Mouse (Mus musculus) midbrain, postnatal 0 days (tissue): ENCODE results near the gene Lrch1. TPM values are rescaled to one million over a fixed set of nuclear protein-coding genes. Genes with fewer than 3 reads are reported as not detected.
A peak's percentile ranks its signal among the peaks of the same experiment; 100 is the strongest.

Source experiments
- ATAC-seq: fragments of 200-750 bp; cut with Nextera tagmentation; 2 replicates; pipeline ENCODE4 v1.8.0; 2017; ENCODE audit warnings: moderate number of reproducible peaks, mild to moderate bottlenecking, moderate TSS enrichment, moderate library complexity; ENCODE audit not compliant: low FRiP score
- DNase-seq: peaks from one replicate; pipeline ENCODE4 v3.0.0-alpha.2; 2015; ENCODE audit warnings: low spot score
- H3K27ac ChIP-seq: fragments of 300-500 bp; sonication (generic); 2 replicates; pipeline ENCODE4 v1.5.1; 2014; ENCODE audit warnings: low read depth, mild to moderate bottlenecking, low read length, mixed read lengths
- H3K27me3 ChIP-seq: fragments of 300-500 bp; sonication (generic); 2 replicates; pipeline ENCODE4 v1.6.1; 2014; ENCODE audit warnings: low read length, control low read depth, mixed read lengths; ENCODE audit not compliant: insufficient read depth
- H3K36me3 ChIP-seq: fragments of 300-500 bp; sonication (generic); 2 replicates; pipeline ENCODE4 v1.6.1; 2014; ENCODE audit warnings: low read length, control low read depth, mixed read lengths; ENCODE audit not compliant: insufficient read depth
- H3K4me1 ChIP-seq: fragments of 300-500 bp; sonication (generic); 2 replicates; pipeline ENCODE4 v1.6.1; 2014; ENCODE audit warnings: mild to moderate bottlenecking, control low read depth, antibody characterized with exemption, low read length, mixed read lengths; ENCODE audit not compliant: insufficient read depth
- H3K4me2 ChIP-seq: fragments of 300-500 bp; sonication (generic); 2 replicates; pipeline ENCODE4 v1.6.1; 2014; ENCODE audit warnings: low read depth, mild to moderate bottlenecking, low read length, mixed read lengths; ENCODE audit not compliant: poor library complexity, severe bottlenecking
- H3K4me3 ChIP-seq: fragments of 300-500 bp; sonication (generic); 2 replicates; pipeline ENCODE4 v1.5.1; 2014; ENCODE audit warnings: low read depth, mild to moderate bottlenecking, low read length, moderate library complexity
- H3K9ac ChIP-seq: fragments of 300-500 bp; sonication (generic); replicated peaks from 2 replicates; pipeline ENCODE4 v1.6.1; 2014; ENCODE audit warnings: mild to moderate bottlenecking, low read length, moderate library complexity, mixed read lengths; ENCODE audit not compliant: poor library complexity, severe bottlenecking
- H3K9me3 ChIP-seq: fragments of 300-500 bp; sonication (generic); 2 replicates; pipeline ENCODE4 v1.6.1; 2016; ENCODE audit warnings: low read length, control low read depth
- CTCF ChIP-seq: IDR thresholded peaks from 2 replicates; pipeline ENCODE4 v1.5.1; 2016; ENCODE audit warnings: antibody characterized with exemption, mild to moderate bottlenecking
- WGBS: fragments of 180-500 bp; shearing (Covaris S2); extraction: QIAGEN DNeasy Blood & Tissue Kit; methylation state at CpG from one replicate; pipeline ENCODE4 v1.1.7; 2014; 5-methylcytosine and 5-hydroxymethylcytosine counted together
- polyA plus RNA-seq: library from polyadenylated mRNA; unstranded; fragments of >200 nt; fragmentation: Nextera tagmentation; extraction: Ambion mirVana; gene quantifications from 2 replicates; pipeline ENCODE4 v1.2.1, GENCODE M21; 2015
- total RNA-seq: library from RNA; depleted of rRNA; stranded (reverse); fragments of >200 nt; gene quantifications from 2 replicates; pipeline ENCODE4 v1.2.3, GENCODE M21; 2014

Gene Lrch1
- total and polyA plus RNA-seq, 2 experiments from 2014 or later = 15.7 to 21.7 TPM

GRCm38 (mm10) chr14:74855429-74855828 is 92.2 kb downstream of the Lrch1 start:
- ATAC-seq (no peak), DNase-seq (no peak)
- no peak overlapping the region for H3K4me2 ChIP-seq
- no peak overlapping the region for H3K27ac ChIP-seq
- no peak overlapping the region for H3K9ac ChIP-seq
- no peaks in the 10 kb centered on the region for H3K27me3 ChIP-seq
- WGBS = 88% methylated on average over 8 of the region's 8 CpGs
- H3K4me3 ChIP-seq = no peak overlapping the region
- H3K9me3 ChIP-seq = no peaks in the 10 kb centered on the region
- 0 out of 2 replicates have a peak, but pooled peaks cover 4% of the 10 kb centered on the region for H3K36me3 ChIP-seq
- TF ChIP-seq CTCF = no peak
- H3K4me1 ChIP-seq = peaks cover 11% of the 10 kb centered on the region

- Histone ChIP-seq H3K27ac (no peak overlapping the region), H3K9me3 (no peaks in the 10 kb centered on the region), H3K9ac (0 out of 2 replicates have a peak overlapping the region, but pooled peaks have one; percentile 13), H3K36me3 (0 out of 2 replicates have a peak, but pooled peaks cover 4% of the 10 kb centered on the region), H3K4me3 (no peak overlapping the region), H3K4me1 (peaks cover 11% of the 10 kb centered on the region), H3K27me3 (no peaks in the 10 kb centered on the region), H3K4me2 (no peak overlapping the region)
- ATAC-seq (no peak), DNase-seq (no peak)
- TF ChIP-seq CTCF = no peak
- WGBS = 75% methylated on average over 4 of the region's 4 CpGs
These were observed 93.9 kb downstream of the Lrch1 start for GRCm38 (mm10) chr14:74853759-74854100.

- no peak for ATAC-seq
- Histone ChIP-seq H3K4me3 (no peak overlapping the region), H3K27me3 (no peaks in the 10 kb centered on the region), H3K9ac (0 out of 2 replicates have a peak overlapping the region, but pooled peaks have one; percentile 13), H3K4me2 (no peak overlapping the region), H3K4me1 (peaks cover 11% of the 10 kb centered on the region), H3K36me3 (0 out of 2 replicates have a peak, but pooled peaks cover 4% of the 10 kb centered on the region), H3K27ac (peak overlapping the region; percentile 57), H3K9me3 (no peaks in the 10 kb centered on the region)
- WGBS = 31% methylated on average over 16 of the region's 16 CpGs
- peak; percentile 50 for DNase-seq
- TF ChIP-seq CTCF = no peak
These were observed 94.5 kb downstream of the Lrch1 start for GRCm38 (mm10) chr14:74852965-74853758.

- peaks cover 11% of the 10 kb centered on the region for H3K4me1 ChIP-seq
- H3K36me3 ChIP-seq = no peaks in the 10 kb centered on the region
- WGBS = 29% methylated on average over 9 of the region's 9 CpGs
- ATAC-seq = no peak
- no peak overlapping the region for H3K4me2 ChIP-seq
- no peaks in the 10 kb centered on the region for H3K27me3 ChIP-seq
- H3K9me3 ChIP-seq = no peaks in the 10 kb centered on the region
- H3K27ac ChIP-seq = no peak overlapping the region
- H3K9ac ChIP-seq = no peak overlapping the region
- no peak for DNase-seq
- no peak overlapping the region for H3K4me3 ChIP-seq
- no peak for TF ChIP-seq CTCF
These were observed 95.8 kb downstream of the Lrch1 start for GRCm38 (mm10) chr14:74851866-74852265.

GRCm38 (mm10) chr14:74849020-74849419 is 98.7 kb downstream of the Lrch1 start:
- H3K4me3 ChIP-seq = no peak overlapping the region
- H3K9me3 ChIP-seq = no peaks in the 10 kb centered on the region
- no peak overlapping the region for H3K9ac ChIP-seq
- no peak for TF ChIP-seq CTCF
- no peaks in the 10 kb centered on the region for H3K36me3 ChIP-seq
- H3K27me3 ChIP-seq = no peaks in the 10 kb centered on the region
- H3K27ac ChIP-seq = no peak overlapping the region
- peaks cover 14% of the 10 kb centered on the region for H3K4me1 ChIP-seq
- no peak for DNase-seq
- no peak for ATAC-seq
- no peak overlapping the region for H3K4me2 ChIP-seq
- 83% methylated on average over 6 of the region's 6 CpGs for WGBS

GRCm38 (mm10) chr14:74848224-74848623 is 99.5 kb downstream of the Lrch1 start:
- Histone ChIP-seq H3K9me3 (no peaks in the 10 kb centered on the region), H3K4me1 (peaks cover 9% of the 10 kb centered on the region), H3K36me3 (no peaks in the 10 kb centered on the region), H3K27me3 (no peaks in the 10 kb centered on the region), H3K4me2 (no peak overlapping the region), H3K9ac (no peak overlapping the region), H3K27ac (no peak overlapping the region), H3K4me3 (no peak overlapping the region)
- 93% methylated on average over 5 of the region's 5 CpGs for WGBS
- no peak for DNase-seq
- no peak for TF ChIP-seq CTCF
- ATAC-seq = no peak
